Mouse (Mus musculus) E14TG2a.4 (cell line): Measurements from ENCODE around the gene Zc3h18.

Experiments used
- H3K27me3 ChIP-seq: 2 replicates; pipeline ENCODE4 v1.6.1; 2014; ENCODE audit warnings: low read length, control low read depth; ENCODE audit not compliant: insufficient read depth
- H3K36me3 ChIP-seq: 2 replicates; pipeline ENCODE4 v1.6.1; 2014; ENCODE audit warnings: low read length, control low read depth; ENCODE audit not compliant: insufficient read depth
- H3K4me1 ChIP-seq: replicated peaks from 2 replicates; pipeline ENCODE4 v1.6.1; 2014; ENCODE audit warnings: low read depth, low read length, control low read depth
- H3K4me3 ChIP-seq: replicated peaks from 2 replicates; pipeline ENCODE4 v1.5.1; 2014; ENCODE audit warnings: mild to moderate bottlenecking, low read length
- H3K9me3 ChIP-seq: 2 replicates; pipeline ENCODE4 v1.6.1; 2014; ENCODE audit warnings: low read length, control low read depth
- CTCF ChIP-seq: conservative IDR thresholded peaks from 2 replicates; pipeline ENCODE4 v1.5.1; 2014; ENCODE audit warnings: low read length
- NANOG ChIP-seq: IDR thresholded peaks from 2 replicates; pipeline ENCODE4 v1.6.1; 2014; ENCODE audit warnings: borderline replicate concordance, low read length, mixed read lengths
- POU5F1 ChIP-seq: IDR thresholded peaks from 2 replicates; pipeline ENCODE4 v1.6.1; 2014; ENCODE audit warnings: low read length, borderline replicate concordance

The Zc3h18 gene

GRCm38 (mm10) chr8:122432443-122433268 is 56.2 kb downstream of the Zc3h18 start, which contains the start of gene Cyba:
Gene Cyba, minus strand, starts transcription at chr8:122432930.
- peaks cover 87% of the 10 kb centered on the region for H3K4me1 ChIP-seq
- H3K36me3 ChIP-seq = peaks cover 47% of the 10 kb centered on the region
- peaks cover 18% of the 10 kb centered on the region; the same call in 1 of the 2 replicates for H3K27me3 ChIP-seq
- H3K9me3 ChIP-seq = no peaks in the 10 kb centered on the region
- peak within 1 kb of the TSS; percentile 81 for H3K4me3 ChIP-seq
- TF ChIP-seq POU5F1 (no peak), CTCF (no peak), NANOG (no peak)

DNA sequence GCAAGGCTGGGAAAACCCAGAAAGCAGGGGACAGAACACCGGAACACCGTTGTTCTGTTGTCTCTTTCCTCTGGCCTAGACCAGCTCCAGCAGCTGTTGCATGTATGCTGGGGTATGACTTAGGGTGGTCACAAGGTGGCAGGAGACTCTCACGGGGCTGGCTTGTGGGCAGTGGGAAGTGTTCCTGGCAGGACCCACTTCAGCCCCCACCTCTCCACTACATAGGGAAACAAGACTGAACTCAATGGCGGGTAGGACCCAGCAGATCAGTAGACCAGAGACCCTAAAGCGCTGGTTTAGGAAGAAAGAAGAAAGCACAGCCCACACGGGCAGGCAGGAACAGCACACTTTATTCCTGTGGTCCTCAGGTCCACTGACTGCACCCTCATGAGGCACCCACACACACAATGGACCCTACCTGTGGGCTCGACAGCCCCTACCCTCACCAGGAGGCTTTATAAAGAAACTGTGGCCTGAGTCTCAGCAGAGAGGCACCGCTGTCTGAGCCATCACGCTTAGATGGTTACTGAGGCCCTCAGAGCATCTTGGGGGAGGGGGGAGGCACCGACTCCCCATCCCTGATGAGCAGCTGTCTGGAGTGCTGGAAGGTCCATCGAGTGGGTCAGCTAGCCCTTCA is 57.0 kb downstream of the Zc3h18 start:
- Histone ChIP-seq H3K36me3 (peaks cover 54% of the 10 kb centered on the region), H3K4me3 (peak overlapping the region; percentile 81), H3K27me3 (peaks cover 18% of the 10 kb centered on the region; the same call in 1 of the 2 replicates), H3K4me1 (peaks cover 87% of the 10 kb centered on the region), H3K9me3 (no peaks in the 10 kb centered on the region)
- TF ChIP-seq POU5F1 (no peak), NANOG (no peak), CTCF (no peak)

- Histone ChIP-seq H3K36me3 (peaks cover 74% of the 10 kb centered on the region), H3K27me3 (peaks cover 14% of the 10 kb centered on the region; the same call in 1 of the 2 replicates), H3K4me3 (no peak overlapping the region), H3K4me1 (peaks cover 91% of the 10 kb centered on the region), H3K9me3 (no peaks in the 10 kb centered on the region)
- TF ChIP-seq CTCF = peak; percentile 90
- no peak for TF ChIP-seq POU5F1
Measured at GRCm38 (mm10) chr8:122435375-122435774, 59.0 kb downstream of the Zc3h18 start.

GRCm38 (mm10) chr8:122436146-122436545 is 59.7 kb downstream of the Zc3h18 start:
- Histone ChIP-seq H3K36me3 (peaks cover 74% of the 10 kb centered on the region), H3K4me3 (0 out of 2 replicates have a peak overlapping the region, but pooled peaks have one; percentile 57), H3K4me1 (peaks cover 88% of the 10 kb centered on the region), H3K9me3 (no peaks in the 10 kb centered on the region), H3K27me3 (peaks cover 9% of the 10 kb centered on the region; the same call in 1 of the 2 replicates)
- TF ChIP-seq CTCF (no peak), NANOG (no peak), POU5F1 (no peak)

DNA sequence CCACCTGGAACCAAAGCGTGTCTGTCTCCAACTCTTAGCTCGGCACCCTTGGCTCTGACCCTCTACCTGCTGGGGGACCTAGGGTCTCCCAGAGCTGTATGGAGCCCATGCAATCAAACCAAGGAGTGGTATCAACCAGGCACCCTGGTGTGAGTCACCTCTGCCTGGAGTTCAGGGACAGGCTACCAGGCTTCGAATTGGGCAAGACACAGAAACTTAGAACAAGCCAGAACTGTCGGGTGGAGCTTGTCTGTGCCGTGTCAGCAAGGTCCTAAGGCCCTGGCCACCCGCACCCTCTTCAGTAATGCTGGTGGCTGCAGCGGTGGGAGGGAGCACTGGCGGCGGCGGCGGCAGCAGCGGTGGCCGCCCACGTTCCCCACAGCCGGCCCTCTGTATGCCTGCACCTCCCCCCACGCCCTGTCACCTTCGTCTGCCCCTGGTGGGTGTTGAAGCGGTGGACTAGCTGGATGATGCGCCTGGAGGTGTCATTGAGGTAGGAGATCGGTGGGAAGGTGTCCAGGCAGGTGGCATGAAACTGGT is 60.2 kb downstream of the Zc3h18 start:
- Histone ChIP-seq H3K4me1 (peaks cover 86% of the 10 kb centered on the region), H3K27me3 (peaks cover 6% of the 10 kb centered on the region; the same call in 1 of the 2 replicates), H3K9me3 (no peaks in the 10 kb centered on the region), H3K4me3 (peak overlapping the region; percentile 57), H3K36me3 (peaks cover 74% of the 10 kb centered on the region)
- no peak for TF ChIP-seq NANOG
- no peak for TF ChIP-seq POU5F1
- no peak for TF ChIP-seq CTCF

DNA sequence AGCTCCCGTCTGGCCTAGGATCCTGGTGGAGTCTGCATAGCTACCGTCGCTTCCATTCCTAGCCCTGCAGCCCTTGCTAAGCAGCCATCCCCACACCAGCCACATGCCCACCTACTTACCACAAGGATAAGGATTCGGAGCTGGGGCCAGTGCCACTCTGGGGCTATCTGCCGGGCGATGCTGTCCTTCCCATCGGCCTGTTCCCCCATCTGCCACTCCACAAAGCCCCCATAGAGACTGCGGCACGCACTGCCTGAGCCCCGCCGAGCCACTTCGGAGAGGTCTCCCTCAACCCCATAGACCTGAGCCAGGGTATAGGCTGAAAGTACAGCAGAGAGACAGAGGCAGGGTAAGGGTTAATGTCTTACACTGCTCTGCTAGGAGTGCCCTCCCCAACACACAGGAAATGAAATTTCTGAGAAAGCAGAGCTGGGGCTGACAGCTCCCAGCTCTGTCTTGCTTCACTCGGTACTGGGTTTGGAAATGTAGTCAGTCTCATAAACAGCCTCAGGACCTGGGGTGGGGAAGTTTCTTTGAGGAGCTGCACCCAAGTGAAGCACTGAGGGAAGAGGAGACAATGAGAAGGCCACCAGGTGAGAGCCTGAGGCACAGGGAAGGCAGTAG is 61.4 kb downstream of the Zc3h18 start:
- TF ChIP-seq NANOG (no peak), CTCF (no peak), POU5F1 (no peak)
- H3K36me3 ChIP-seq = peaks cover 74% of the 10 kb centered on the region
- H3K27me3 ChIP-seq = no peaks in the 10 kb centered on the region
- peaks cover 88% of the 10 kb centered on the region for H3K4me1 ChIP-seq
- no peaks in the 10 kb centered on the region for H3K9me3 ChIP-seq
- H3K4me3 ChIP-seq = peak overlapping the region; percentile 57

GRCm38 (mm10) chr8:122439336-122439735 is 62.9 kb downstream of the Zc3h18 start:
- Histone ChIP-seq H3K9me3 (no peaks in the 10 kb centered on the region), H3K36me3 (peaks cover 60% of the 10 kb centered on the region)
- no peak for TF ChIP-seq CTCF
- TF ChIP-seq POU5F1 = no peak
- no peak for TF ChIP-seq NANOG

DNA sequence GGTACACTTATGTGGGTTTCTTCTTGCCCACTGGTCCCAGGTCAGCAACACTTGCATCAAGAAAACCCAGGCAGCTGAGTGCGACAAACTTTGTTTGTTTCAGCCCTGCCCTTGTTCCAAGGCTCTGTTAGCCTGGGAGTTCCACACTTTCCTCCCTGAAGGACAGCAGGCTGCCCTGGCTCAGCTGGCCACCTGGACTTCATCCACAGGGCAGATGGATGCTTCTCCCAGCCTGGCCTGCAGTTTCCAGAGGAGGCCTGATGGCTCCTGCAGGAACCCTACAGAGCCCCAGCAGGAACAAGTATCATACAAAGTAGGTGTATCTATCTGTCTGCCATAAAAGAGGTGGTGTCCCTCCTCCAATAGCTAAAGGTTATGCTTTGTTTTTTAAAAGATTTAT is 64.9 kb downstream of the Zc3h18 start:
- no peaks in the 10 kb centered on the region for H3K27me3 ChIP-seq
- no peak overlapping the region for H3K4me3 ChIP-seq
- no peaks in the 10 kb centered on the region for H3K9me3 ChIP-seq
- H3K4me1 ChIP-seq = peaks cover 82% of the 10 kb centered on the region
- peaks cover 46% of the 10 kb centered on the region for H3K36me3 ChIP-seq
- no peak for TF ChIP-seq POU5F1
- no peak for TF ChIP-seq NANOG
- TF ChIP-seq CTCF = no peak

More at GRCm38 (mm10) chr8:122439336-122439735, 62.9 kb downstream of the Zc3h18 start:
- no peak overlapping the region for H3K4me3 ChIP-seq
- H3K4me1 ChIP-seq = peaks cover 77% of the 10 kb centered on the region
- no peaks in the 10 kb centered on the region for H3K27me3 ChIP-seq
